Mouse (Mus musculus) thymus, adult 18-20 months (tissue): ENCODE data around the gene Cdc42ep1.
"Not testable (repeated sequence)": the region's sequence is repeated elsewhere in the genome, so short reads cannot be mapped to it uniquely, and the experiment has no call there.

Experiments
- DNase-seq, 2 experiments: peaks; one replicate each; pipeline ENCODE4 v3.0.0; 2022; ENCODE audit warnings: mixed read lengths in 2 of 2

The Cdc42ep1 gene

GRCm38 (mm10) chr15:78830742-78831719 is 11.4 kb upstream of the Cdc42ep1 start:
- no peak for DNase-seq

GRCm38 (mm10) chr15:78831720-78832657 is 10.4 kb upstream of the Cdc42ep1 start:
- DNase-seq, result no peak

GRCm38 (mm10) chr15:78832701-78833123 is 9.7 kb upstream of the Cdc42ep1 start:
- no peak for DNase-seq

GRCm38 (mm10) chr15:78833582-78833981 is 8.8 kb upstream of the Cdc42ep1 start:
- no peak for DNase-seq

GRCm38 (mm10) chr15:78834233-78835005 is 8.0 kb upstream of the Cdc42ep1 start:
- no peak for DNase-seq

- DNase-seq, result no peak
These were observed 7.0 kb upstream of the Cdc42ep1 start for GRCm38 (mm10) chr15:78835200-78836085.

- no peak for DNase-seq
These were observed 6.3 kb upstream of the Cdc42ep1 start for GRCm38 (mm10) chr15:78836086-78836621.

- DNase-seq, result no peak
These were observed 2.7 kb upstream of the Cdc42ep1 start for GRCm38 (mm10) chr15:78839744-78840143.

- no peak for DNase-seq
These were observed 2.2 kb upstream of the Cdc42ep1 start for GRCm38 (mm10) chr15:78840241-78840640.

GRCm38 (mm10) chr15:78840751-78841150 is 1.7 kb upstream of the Cdc42ep1 start:
- DNase-seq, result no peak

GRCm38 (mm10) chr15:78841161-78841790 is 1.1 kb upstream of the Cdc42ep1 start:
- no peak for DNase-seq

- DNase-seq, result peak in 1 of 2 experiments; percentile 45
These were observed 1.4 kb downstream of the Cdc42ep1 start for GRCm38 (mm10) chr15:78843581-78844469.

GRCm38 (mm10) chr15:78844791-78845190 is 2.4 kb downstream of the Cdc42ep1 start:
- no peak for DNase-seq

GRCm38 (mm10) chr15:78845321-78845720 is 2.9 kb downstream of the Cdc42ep1 start:
- DNase-seq, result no peak

- DNase-seq, result no peak
These were observed 3.4 kb downstream of the Cdc42ep1 start for GRCm38 (mm10) chr15:78845867-78846266.

GRCm38 (mm10) chr15:78846352-78846751 is 3.9 kb downstream of the Cdc42ep1 start:
- no peak for DNase-seq

- DNase-seq, result not testable (repeated sequence)
These were observed 4.4 kb downstream of the Cdc42ep1 start for GRCm38 (mm10) chr15:78846805-78847204.

GRCm38 (mm10) chr15:78848467-78848866 is 6.0 kb downstream of the Cdc42ep1 start:
- DNase-seq, result peak; percentile 38 to 65

GRCm38 (mm10) chr15:78849485-78849884 is 7.1 kb downstream of the Cdc42ep1 start:
- DNase-seq, result no peak
